Mouse (Mus musculus) CH12.LX (cell line): Measurements from ENCODE around the gene Rexo1. TPM values are rescaled to one million over a fixed set of nuclear protein-coding genes. Genes with fewer than 3 reads are reported as not detected.

Experiments used
- polyA plus RNA-seq: library from polyadenylated mRNA; unstranded; fragments of >175 nt; gene quantifications from 2 replicates; pipeline ENCODE4 v1.2.1, GENCODE M21; 2012; ENCODE audit warnings: low read depth; ENCODE audit not compliant: insufficient read length
- total RNA-seq, 2 experiments: library from RNA; depleted of rRNA; stranded (reverse); fragments of 300-350 nt in 1 of 2; fragments of >200 nt in 1 of 2; gene quantifications; 2 replicates each; pipeline ENCODE4 v1.2.3; 2012 to 2014

The Rexo1 gene
- total and polyA plus RNA-seq, 3 experiments, result 7.0 to 41.9 (median 17.7) TPM

Other genes with a start within 250 kb of the Rexo1 start
Only the 20 nearest of the 26 such genes appear.
- 0.38 and 0.55 TPM in 2 replicates for gene Adamtsl5, start 213.1 kb downstream of the Rexo1 start, total RNA-seq (2012; rRNA removed)
- 0.16 and 0.27 TPM in 2 replicates for gene Adamtsl5, start 213.1 kb downstream of the Rexo1 start, total RNA-seq (2014; rRNA removed)
- gene Adamtsl5, start 213.1 kb downstream of the Rexo1 start, polyA plus RNA-seq, result 0.07 and 0.16 TPM in 2 replicates
- gene Plk5, start 205.1 kb downstream of the Rexo1 start, total RNA-seq (2012; rRNA removed), result not detected in 2 replicates
- gene Plk5, start 205.1 kb downstream of the Rexo1 start, total RNA-seq (2014; rRNA removed), result not detected in 2 replicates
- not detected in 2 replicates for gene Plk5, start 205.1 kb downstream of the Rexo1 start, polyA plus RNA-seq
- gene Mex3d, start 173.9 kb downstream of the Rexo1 start, total RNA-seq (2012; rRNA removed), result 8.4 and 8.5 TPM in 2 replicates
- 4.9 and 6.6 TPM in 2 replicates for gene Mex3d, start 173.9 kb downstream of the Rexo1 start, total RNA-seq (2014; rRNA removed)
- 4.7 and 5.9 TPM in 2 replicates for gene Mex3d, start 173.9 kb downstream of the Rexo1 start, polyA plus RNA-seq
- gene Mbd3, start 162.0 kb downstream of the Rexo1 start, total RNA-seq (2012; rRNA removed), result 61.9 and 67.0 TPM in 2 replicates
- gene Mbd3, start 162.0 kb downstream of the Rexo1 start, total RNA-seq (2014; rRNA removed), result 48.7 and 51.5 TPM in 2 replicates
- 131 and 133 TPM in 2 replicates for gene Mbd3, start 162.0 kb downstream of the Rexo1 start, polyA plus RNA-seq
- 466 and 529 TPM in 2 replicates for gene Uqcr11, start 154.7 kb downstream of the Rexo1 start, total RNA-seq (2012; rRNA removed)
- gene Uqcr11, start 154.7 kb downstream of the Rexo1 start, total RNA-seq (2014; rRNA removed), result 442 and 444 TPM in 2 replicates
- 206 and 248 TPM in 2 replicates for gene Uqcr11, start 154.7 kb downstream of the Rexo1 start, polyA plus RNA-seq
- 179 and 207 TPM in 2 replicates for gene Tcf3, start 127.9 kb downstream of the Rexo1 start, total RNA-seq (2012; rRNA removed)
- 139 and 146 TPM in 2 replicates for gene Tcf3, start 127.9 kb downstream of the Rexo1 start, total RNA-seq (2014; rRNA removed)
- 208 and 223 TPM in 2 replicates for gene Tcf3, start 127.9 kb downstream of the Rexo1 start, polyA plus RNA-seq
- not detected in 2 replicates for gene Onecut3, start 66.7 kb downstream of the Rexo1 start, total RNA-seq (2012; rRNA removed)
- gene Onecut3, start 66.7 kb downstream of the Rexo1 start, total RNA-seq (2014; rRNA removed), result not detected in 2 replicates
- not detected in 2 replicates for gene Onecut3, start 66.7 kb downstream of the Rexo1 start, polyA plus RNA-seq
- 0.08 and 0.21 TPM in 2 replicates for gene Atp8b3, start 22.4 kb downstream of the Rexo1 start, total RNA-seq (2012; rRNA removed)
- 0.14 and 0.21 TPM in 2 replicates for gene Atp8b3, start 22.4 kb downstream of the Rexo1 start, total RNA-seq (2014; rRNA removed)
- gene Atp8b3, start 22.4 kb downstream of the Rexo1 start, polyA plus RNA-seq, result 0.11 and 0.27 TPM in 2 replicates
- 84.8 and 94.0 TPM in 2 replicates for gene Klf16, start 15.8 kb upstream of the Rexo1 start, total RNA-seq (2012; rRNA removed)
- 14.1 and 14.5 TPM in 2 replicates for gene Klf16, start 15.8 kb upstream of the Rexo1 start, total RNA-seq (2014; rRNA removed)
- 30.9 and 38.2 TPM in 2 replicates for gene Klf16, start 15.8 kb upstream of the Rexo1 start, polyA plus RNA-seq
- gene Abhd17a, start 28.8 kb upstream of the Rexo1 start, total RNA-seq (2012; rRNA removed), result 49.1 and 52.8 TPM in 2 replicates
- 28.0 and 37.2 TPM in 2 replicates for gene Abhd17a, start 28.8 kb upstream of the Rexo1 start, total RNA-seq (2014; rRNA removed)
- gene Abhd17a, start 28.8 kb upstream of the Rexo1 start, polyA plus RNA-seq, result 44.6 and 48.0 TPM in 2 replicates
- gene Scamp4, start 41.3 kb upstream of the Rexo1 start, total RNA-seq (2012; rRNA removed), result 33.2 and 33.9 TPM in 2 replicates
- gene Scamp4, start 41.3 kb upstream of the Rexo1 start, total RNA-seq (2014; rRNA removed), result 17.8 and 18.5 TPM in 2 replicates
- 81.2 and 89.9 TPM in 2 replicates for gene Scamp4, start 41.3 kb upstream of the Rexo1 start, polyA plus RNA-seq
- gene Adat3, start 41.3 kb upstream of the Rexo1 start, total RNA-seq (2012; rRNA removed), result 5.0 and 8.0 TPM in 2 replicates
- gene Adat3, start 41.3 kb upstream of the Rexo1 start, total RNA-seq (2014; rRNA removed), result 5.8 and 6.6 TPM in 2 replicates
- 6.3 and 6.7 TPM in 2 replicates for gene Adat3, start 41.3 kb upstream of the Rexo1 start, polyA plus RNA-seq
- 1.8 and 2.2 TPM in 2 replicates for gene Gm49322, start 44.5 kb upstream of the Rexo1 start, total RNA-seq (2012; rRNA removed)
- gene Gm49322, start 44.5 kb upstream of the Rexo1 start, total RNA-seq (2014; rRNA removed), result 0.20 and 0.28 TPM in 2 replicates
- 0.97 and 1.1 TPM in 2 replicates for gene Gm49322, start 44.5 kb upstream of the Rexo1 start, polyA plus RNA-seq
- gene Csnk1g2, start 61.3 kb upstream of the Rexo1 start, total RNA-seq (2012; rRNA removed), result 44.1 and 50.3 TPM in 2 replicates
- 44.3 and 50.1 TPM in 2 replicates for gene Csnk1g2, start 61.3 kb upstream of the Rexo1 start, total RNA-seq (2014; rRNA removed)
- 55.9 and 59.0 TPM in 2 replicates for gene Csnk1g2, start 61.3 kb upstream of the Rexo1 start, polyA plus RNA-seq
- 19.3 and 26.2 TPM in 2 replicates for gene Btbd2, start 95.5 kb upstream of the Rexo1 start, total RNA-seq (2012; rRNA removed)
- 10.0 and 11.1 TPM in 2 replicates for gene Btbd2, start 95.5 kb upstream of the Rexo1 start, total RNA-seq (2014; rRNA removed)
- gene Btbd2, start 95.5 kb upstream of the Rexo1 start, polyA plus RNA-seq, result 18.8 and 19.4 TPM in 2 replicates
- 91.5 and 110 TPM in 2 replicates for gene Mknk2, start 116.6 kb upstream of the Rexo1 start, total RNA-seq (2012; rRNA removed)
- gene Mknk2, start 116.6 kb upstream of the Rexo1 start, total RNA-seq (2014; rRNA removed), result 121 and 138 TPM in 2 replicates
- gene Mknk2, start 116.6 kb upstream of the Rexo1 start, polyA plus RNA-seq, result 175 and 199 TPM in 2 replicates
- gene Mob3a, start 140.4 kb upstream of the Rexo1 start, total RNA-seq (2012; rRNA removed), result 56.9 and 71.7 TPM in 2 replicates
- gene Mob3a, start 140.4 kb upstream of the Rexo1 start, total RNA-seq (2014; rRNA removed), result 65.2 and 71.4 TPM in 2 replicates
- gene Mob3a, start 140.4 kb upstream of the Rexo1 start, polyA plus RNA-seq, result 75.0 and 84.2 TPM in 2 replicates
- gene Izumo4, start 140.6 kb upstream of the Rexo1 start, total RNA-seq (2012; rRNA removed), result 8.1 and 9.6 TPM in 2 replicates
- 2.7 and 4.3 TPM in 2 replicates for gene Izumo4, start 140.6 kb upstream of the Rexo1 start, total RNA-seq (2014; rRNA removed)
- 5.9 TPM in 2 replicates for gene Izumo4, start 140.6 kb upstream of the Rexo1 start, polyA plus RNA-seq
- 48.1 and 49.4 TPM in 2 replicates for gene Ap3d1, start 180.7 kb upstream of the Rexo1 start, total RNA-seq (2012; rRNA removed)
- 24.2 and 28.4 TPM in 2 replicates for gene Ap3d1, start 180.7 kb upstream of the Rexo1 start, total RNA-seq (2014; rRNA removed)
- gene Ap3d1, start 180.7 kb upstream of the Rexo1 start, polyA plus RNA-seq, result 46.5 and 57.0 TPM in 2 replicates
- gene Dot1l, start 193.6 kb upstream of the Rexo1 start, total RNA-seq (2012; rRNA removed), result 13.3 and 15.5 TPM in 2 replicates
- 2.7 and 3.3 TPM in 2 replicates for gene Dot1l, start 193.6 kb upstream of the Rexo1 start, total RNA-seq (2014; rRNA removed)
- gene Dot1l, start 193.6 kb upstream of the Rexo1 start, polyA plus RNA-seq, result 30.9 and 43.8 TPM in 2 replicates